Mouse (Mus musculus) CH12.LX (cell line): ENCODE results near the gene Lonp2. TPM values are rescaled to one million over a fixed set of nuclear protein-coding genes. Genes with fewer than 3 reads are reported as not detected.

ENCODE experiments used
- DNase-seq: peaks from one replicate; pipeline ENCODE4 v3.0.0-alpha.2; 2013; ENCODE audit errors: extremely low read depth
- H3K27ac ChIP-seq: 2 replicates; pipeline ENCODE4 v1.5.1; 2012; ENCODE audit warnings: low read depth, mild to moderate bottlenecking, control low read depth, moderate library complexity; ENCODE audit not compliant: insufficient read depth
- H3K27me3 ChIP-seq: replicated peaks from 2 replicates; pipeline ENCODE3; 2012; ENCODE audit warnings: inconsistent platforms
- H3K36me3 ChIP-seq, 2 experiments: replicated peaks in 1 of 2; 2 replicates each; pipeline versions ENCODE3 to v1.6.1; 2012; ENCODE audit warnings: inconsistent platforms in 1 of 2, low read length in 1 of 2, mild to moderate bottlenecking in 1 of 2, mixed read lengths in 1 of 2, moderate library complexity in 1 of 2; ENCODE audit not compliant: control insufficient read depth in 1 of 2, insufficient read depth in 1 of 2
- H3K4me1 ChIP-seq, 2 experiments: 2 replicates each; pipeline ENCODE4 v1.6.1; 2012; ENCODE audit warnings: inconsistent platforms in 1 of 2, moderate library complexity in 1 of 2; ENCODE audit not compliant: insufficient read depth in 2 of 2, control insufficient read depth in 1 of 2
- H3K4me2 ChIP-seq: 2 replicates; pipeline ENCODE4 v1.6.1; 2012; ENCODE audit warnings: low read depth, mild to moderate bottlenecking, control low read depth; ENCODE audit not compliant: poor library complexity, insufficient read depth, severe bottlenecking
- H3K4me3 ChIP-seq, 3 experiments: fragments of 150-350 bp in 1 of 3; sonication (generic) in 1 of 3; replicated peaks in 1 of 3; 2 replicates each; pipeline versions ENCODE3 to v1.5.1; 2011 to 2012; ENCODE audit warnings: low read depth in 2 of 3, low read length in 2 of 3, mild to moderate bottlenecking in 2 of 3, moderate library complexity in 2 of 3, control low read depth in 1 of 3, improper control_type of control experiment in 1 of 3, inconsistent platforms in 1 of 3, mixed read lengths in 1 of 3; ENCODE audit not compliant: poor library complexity in 1 of 3
- H3K79me2 ChIP-seq: replicated peaks from 2 replicates; pipeline ENCODE4 v1.6.1; 2012; ENCODE audit warnings: mild to moderate bottlenecking, moderate library complexity; ENCODE audit not compliant: control insufficient read depth, poor library complexity, insufficient read depth, severe bottlenecking; ENCODE audit errors: extremely low read depth
- H3K9ac ChIP-seq: 2 replicates; pipeline ENCODE4 v1.6.1; 2012; ENCODE audit warnings: low read depth, mild to moderate bottlenecking, control low read depth, moderate library complexity; ENCODE audit not compliant: insufficient read depth
- H3K9me3 ChIP-seq: replicated peaks from 2 replicates; pipeline ENCODE3; 2012; ENCODE audit warnings: low read length, inconsistent platforms, mixed read lengths
- CHD1 ChIP-seq: IDR thresholded peaks from 2 replicates; pipeline ENCODE4 v1.6.1; 2012; ENCODE audit warnings: low read depth, low read length, improper control_type of control experiment, inconsistent platforms
- CTCF ChIP-seq, 2 experiments: IDR thresholded peaks in 1 of 2; conservative IDR thresholded peaks in 1 of 2; 2 replicates each; pipeline ENCODE4 v1.5.1; 2011 to 2012; ENCODE audit warnings: low read depth in 2 of 2, low read length in 2 of 2, improper control_type of control experiment in 1 of 2, inconsistent platforms in 1 of 2, mild to moderate bottlenecking in 1 of 2, moderate library complexity in 1 of 2
- E2F4 ChIP-seq: IDR thresholded peaks from 2 replicates; pipeline ENCODE4 v1.6.1; 2011; ENCODE audit warnings: low read depth, low read length, improper control_type of control experiment; ENCODE audit not compliant: insufficient replicate concordance
- MAFK ChIP-seq: IDR thresholded peaks from 2 replicates; pipeline ENCODE4 v1.6.1; 2011; ENCODE audit warnings: low read length, improper control_type of control experiment; ENCODE audit not compliant: insufficient replicate concordance
- MAX ChIP-seq: IDR thresholded peaks from 2 replicates; pipeline ENCODE4 v1.6.1; 2011; ENCODE audit warnings: low read length, improper control_type of control experiment
- MXI1 ChIP-seq: IDR thresholded peaks from 2 replicates; pipeline ENCODE4 v1.6.1; 2011; ENCODE audit warnings: mild to moderate bottlenecking, low read depth, low read length, improper control_type of control experiment
- PAX5 ChIP-seq: IDR thresholded peaks from 2 replicates; pipeline ENCODE4 v1.6.1; 2012; ENCODE audit warnings: low read length, inconsistent platforms, mixed read lengths
- RCOR1 ChIP-seq: conservative IDR thresholded peaks from 2 replicates; pipeline ENCODE4 v1.6.1; 2012; ENCODE audit warnings: low read depth, mild to moderate bottlenecking, inconsistent platforms, low read length, improper control_type of control experiment
- SMC3 ChIP-seq: IDR thresholded peaks from 2 replicates; pipeline ENCODE4 v1.6.1; 2011; ENCODE audit warnings: low read depth, low read length, improper control_type of control experiment
- TBP ChIP-seq: conservative IDR thresholded peaks from 2 replicates; pipeline ENCODE4 v1.6.1; 2011; ENCODE audit warnings: low read depth, low read length, improper control_type of control experiment
- UBTF ChIP-seq: IDR thresholded peaks from 2 replicates; pipeline ENCODE4 v1.6.1; 2012; ENCODE audit warnings: low read depth, mild to moderate bottlenecking, inconsistent platforms, low read length, improper control_type of control experiment, moderate library complexity
- ZC3H11A ChIP-seq: IDR thresholded peaks from 2 replicates; pipeline ENCODE4 v1.6.1; 2012; ENCODE audit warnings: low read depth, mild to moderate bottlenecking, inconsistent platforms, low read length, improper control_type of control experiment
- ZKSCAN1 ChIP-seq: IDR thresholded peaks from 2 replicates; pipeline ENCODE4 v1.6.1; 2012; ENCODE audit warnings: low read depth, inconsistent platforms, low read length, improper control_type of control experiment, borderline replicate concordance
- dilution Hi-C: fragments of 300-500 bp; cut with MboI; formaldehyde crosslinking; loops from 2 replicates; pipeline ENCODE4 v1.14.3; 2020; ENCODE audit warnings: low sequenced_read_pairs; ENCODE audit not compliant: extremely low pct_unique_long_range_greater_than_20kb, extremely low pct_ligation_motif_present
- in situ Hi-C: fragments of 300-500 bp; cut with MboI; formaldehyde crosslinking; loops from 3 replicates; pipeline ENCODE4 v1.14.3; 2019; ENCODE audit warnings: low sequenced_read_pairs, low pct_ligation_motif_present, low pct_unique_long_range_greater_than_20kb, mixed read lengths
- polyA plus RNA-seq: library from polyadenylated mRNA; unstranded; fragments of >175 nt; gene quantifications from 2 replicates; pipeline ENCODE4 v1.2.1, GENCODE M21; 2012; ENCODE audit warnings: low read depth; ENCODE audit not compliant: insufficient read length
- total RNA-seq, 2 experiments: library from RNA; depleted of rRNA; stranded (reverse); fragments of 300-350 nt in 1 of 2; fragments of >200 nt in 1 of 2; gene quantifications; 2 replicates each; pipeline ENCODE4 v1.2.3; 2012 to 2014

Lonp2 gene
- total and polyA plus RNA-seq, 3 experiments = 25.6 to 27.8 (median 26.4) TPM

GRCm38 (mm10) chr8:86613798-86614197 lies 10.0 kb upstream of the Lonp2 start:
- Histone ChIP-seq H3K27ac (no peak overlapping the region), H3K4me1 (peaks cover 0 to 18% of the 10 kb centered on the region in 2 experiments; a peak in 3 of 4 replicates), H3K27me3 (no peaks in the 10 kb centered on the region), H3K36me3 (no peaks in the 10 kb centered on the region), H3K4me3 (no peak overlapping the region), H3K79me2 (no peaks in the 10 kb centered on the region), H3K9ac (no peak overlapping the region), H3K9me3 (peaks cover 21% of the 10 kb centered on the region), H3K4me2 (no peak overlapping the region)
- dilution Hi-C loops = no loop called here
- TF ChIP-seq SMC3 = no peak
- no peak for TF ChIP-seq PAX5
- TF ChIP-seq TBP = no peak
- TF ChIP-seq CHD1 = no peak
- TF ChIP-seq E2F4 = no peak
- TF ChIP-seq MAFK = no peak
- no peak for TF ChIP-seq UBTF
- no peak for TF ChIP-seq MAX
- no peak for TF ChIP-seq ZKSCAN1
- TF ChIP-seq RCOR1 = no peak
- no peak for TF ChIP-seq MXI1
- TF ChIP-seq CTCF (conservative IDR thresholded peaks at IDR 0.05 in 1 of 2, IDR thresholded peaks at IDR 0.05 in 1 of 2; ENCODE audit: low read depth in 2 of 2, low read length in 2 of 2) = no peak
- in situ Hi-C loops = no loop called here
- no peak for DNase-seq

DNA sequence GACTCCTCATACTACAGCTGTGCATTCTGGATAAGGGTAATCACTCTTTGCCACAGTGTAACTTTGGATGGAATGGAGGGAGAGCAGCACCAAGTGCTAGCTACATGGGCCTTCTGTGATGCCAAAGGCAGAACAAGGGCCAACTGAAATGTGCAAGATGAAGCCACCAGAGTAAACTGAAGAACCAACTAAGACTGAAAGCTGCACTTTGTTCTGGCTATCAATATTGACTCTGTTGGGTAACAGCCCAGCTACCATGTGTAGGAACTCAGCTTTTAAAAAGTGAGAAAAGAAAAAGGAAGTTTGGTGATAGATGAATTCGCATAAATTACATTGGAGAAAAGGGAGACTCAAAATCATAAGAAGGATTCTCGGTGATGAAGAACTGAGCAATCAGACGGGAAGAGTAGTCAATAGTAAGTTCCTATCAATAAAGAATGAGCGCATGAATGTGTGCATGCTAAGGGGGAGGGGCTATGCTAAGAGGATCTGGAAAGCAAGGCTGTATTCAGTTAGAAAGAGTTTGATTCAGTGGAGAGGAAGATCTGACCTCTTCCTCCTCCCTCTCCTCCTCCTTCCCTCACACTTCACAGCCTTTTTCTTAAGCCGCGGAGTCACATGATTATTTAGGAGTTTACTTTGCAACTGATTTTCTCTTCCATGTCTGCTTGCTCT lies 8.6 kb upstream of the Lonp2 start:
- no peak for DNase-seq
- no peaks in the 10 kb centered on the region for H3K27me3 ChIP-seq
- H3K36me3 ChIP-seq = no peaks in the 10 kb centered on the region
- H3K4me1 ChIP-seq = peaks cover 0 to 18% of the 10 kb centered on the region in 2 experiments; a peak in 3 of 4 replicates
- H3K9me3 ChIP-seq = peaks cover 15% of the 10 kb centered on the region
- H3K27ac ChIP-seq = no peak overlapping the region
- H3K9ac ChIP-seq = no peak overlapping the region
- H3K79me2 ChIP-seq = no peaks in the 10 kb centered on the region
- no peak overlapping the region for H3K4me3 ChIP-seq
- in situ Hi-C loops (no loop called here), dilution Hi-C loops (no loop called here)
- TF ChIP-seq ZC3H11A = no peak
- no peak overlapping the region for H3K4me2 ChIP-seq
